Mouse (Mus musculus) heart, embryonic 16.5 days (tissue): ENCODE data around the gene Tbccd1. TPM values are rescaled to one million over a fixed set of nuclear protein-coding genes. Genes with fewer than 3 reads are reported as not detected.

ENCODE experiments used
- ATAC-seq: fragments of 200-750 bp; cut with Nextera tagmentation; replicated peaks from 2 replicates; pipeline ENCODE4 v1.8.0; 2017; ENCODE audit warnings: moderate number of reproducible peaks; ENCODE audit not compliant: insufficient read depth, low FRiP score; ENCODE audit errors: extremely low read depth
- H3K27ac ChIP-seq: fragments of 300-500 bp; sonication (generic); 2 replicates; pipeline ENCODE4 v1.5.1; 2014; ENCODE audit warnings: mild to moderate bottlenecking, low read length, control low read depth, moderate library complexity
- H3K27me3 ChIP-seq: fragments of 300-500 bp; sonication (generic); 2 replicates; pipeline ENCODE4 v1.6.1; 2014; ENCODE audit warnings: low read length, mixed read lengths; ENCODE audit not compliant: control insufficient read depth, insufficient read depth
- H3K36me3 ChIP-seq: fragments of 300-500 bp; sonication (generic); 2 replicates; pipeline ENCODE4 v1.6.1; 2014; ENCODE audit not compliant: control insufficient read depth, insufficient read depth
- H3K4me1 ChIP-seq: fragments of 300-500 bp; sonication (generic); 2 replicates; pipeline ENCODE4 v1.6.1; 2014; ENCODE audit warnings: low read length, mixed read lengths; ENCODE audit not compliant: control insufficient read depth, insufficient read depth
- H3K4me2 ChIP-seq: fragments of 300-500 bp; sonication (generic); 2 replicates; pipeline ENCODE4 v1.6.1; 2014; ENCODE audit warnings: low read depth, mild to moderate bottlenecking, control low read depth, low read length
- H3K4me3 ChIP-seq: fragments of 300-500 bp; sonication (generic); 2 replicates; pipeline ENCODE4 v1.5.1; 2014; ENCODE audit warnings: mild to moderate bottlenecking, control low read depth, low read length
- H3K9ac ChIP-seq: fragments of 300-500 bp; sonication (generic); 2 replicates; pipeline ENCODE4 v1.6.1; 2014; ENCODE audit warnings: low read length, control low read depth
- H3K9me3 ChIP-seq: fragments of 300-500 bp; sonication (generic); replicated peaks from 2 replicates; pipeline ENCODE4 v1.6.1; 2016; ENCODE audit warnings: low read length; ENCODE audit not compliant: control insufficient read depth
- WGBS: fragments of 180-500 bp; shearing (Covaris S2); extraction: QIAGEN DNeasy Blood & Tissue Kit; methylation state at CpG from one replicate; pipeline ENCODE4 v1.1.7; 2014; 5-methylcytosine and 5-hydroxymethylcytosine counted together
- polyA plus RNA-seq: library from polyadenylated mRNA; unstranded; fragments of >200 nt; fragmentation: Nextera tagmentation; extraction: Ambion mirVana; gene quantifications from 2 replicates; pipeline ENCODE4 v1.2.1, GENCODE M21; 2015

The Tbccd1 gene
- polyA plus RNA-seq, 1 experiment from 2014 or later, result 20.5 TPM

DNA sequence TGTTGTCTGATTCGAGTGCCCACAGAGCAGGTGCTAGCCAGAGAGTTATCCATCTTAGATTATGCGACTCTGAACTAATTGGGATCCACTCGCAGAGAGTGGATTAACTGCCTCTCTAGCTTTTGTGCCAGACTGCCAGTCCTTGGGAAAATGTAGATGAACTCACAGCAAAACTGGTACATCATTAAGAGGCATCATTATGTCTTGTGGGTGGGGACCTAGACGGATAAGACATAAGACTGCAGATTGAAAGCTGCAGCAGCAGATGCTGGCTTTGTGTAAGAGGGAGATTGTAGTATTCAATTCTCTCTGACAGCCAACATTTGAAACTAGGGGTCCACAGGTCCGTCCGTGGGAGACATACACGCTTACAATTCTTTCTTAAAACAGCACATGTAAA is 54.7 kb downstream of the Tbccd1 start:
- H3K4me1 ChIP-seq, result no peaks in the 10 kb centered on the region
- no peak overlapping the region for H3K4me2 ChIP-seq
- no peak overlapping the region for H3K9ac ChIP-seq
- H3K36me3 ChIP-seq, result no peaks in the 10 kb centered on the region
- WGBS, result 83% methylated on average over 7 of the region's 7 CpGs
- H3K27ac ChIP-seq, result no peak overlapping the region
- ATAC-seq, result no peak
- no peak overlapping the region for H3K4me3 ChIP-seq
- no peaks in the 10 kb centered on the region for H3K27me3 ChIP-seq
- H3K9me3 ChIP-seq, result no peaks in the 10 kb centered on the region

DNA sequence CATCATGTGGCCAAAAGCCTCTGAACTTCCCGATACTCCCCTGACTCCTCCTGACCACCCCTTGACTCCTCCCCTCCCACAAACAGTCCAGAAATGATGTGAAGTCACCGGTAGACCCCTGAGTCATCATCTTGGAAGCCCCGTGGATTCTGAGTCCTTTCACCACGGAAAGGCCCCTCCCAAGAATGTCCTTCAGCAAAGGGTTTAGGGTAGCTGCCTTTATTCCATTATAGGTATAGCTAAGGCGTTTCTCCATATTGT is 56.7 kb downstream of the Tbccd1 start:
- H3K36me3 ChIP-seq, result no peaks in the 10 kb centered on the region
- WGBS, result 59% methylated on average over 5 of the region's 5 CpGs

GRCm38 (mm10) chr16:22800026-22800848 is 57.2 kb downstream of the Tbccd1 start:
- no peaks in the 10 kb centered on the region for H3K9me3 ChIP-seq
- WGBS, result 67% methylated on average over 6 of the region's 6 CpGs
- no peaks in the 10 kb centered on the region for H3K36me3 ChIP-seq
- H3K27me3 ChIP-seq, result no peaks in the 10 kb centered on the region
- no peak for ATAC-seq
- H3K4me2 ChIP-seq, result no peak overlapping the region
- no peak overlapping the region for H3K27ac ChIP-seq
- no peaks in the 10 kb centered on the region for H3K4me1 ChIP-seq
- no peak overlapping the region for H3K4me3 ChIP-seq
- no peak overlapping the region for H3K9ac ChIP-seq

More for the DNA sequence above, 56.7 kb downstream of the Tbccd1 start:
- no peaks in the 10 kb centered on the region for H3K27me3 ChIP-seq
- H3K4me1 ChIP-seq, result no peaks in the 10 kb centered on the region
- no peak overlapping the region for H3K4me2 ChIP-seq
- no peak overlapping the region for H3K9ac ChIP-seq
- ATAC-seq, result no peak
- no peak overlapping the region for H3K4me3 ChIP-seq
- H3K9me3 ChIP-seq, result no peaks in the 10 kb centered on the region
- no peak overlapping the region for H3K27ac ChIP-seq

DNA sequence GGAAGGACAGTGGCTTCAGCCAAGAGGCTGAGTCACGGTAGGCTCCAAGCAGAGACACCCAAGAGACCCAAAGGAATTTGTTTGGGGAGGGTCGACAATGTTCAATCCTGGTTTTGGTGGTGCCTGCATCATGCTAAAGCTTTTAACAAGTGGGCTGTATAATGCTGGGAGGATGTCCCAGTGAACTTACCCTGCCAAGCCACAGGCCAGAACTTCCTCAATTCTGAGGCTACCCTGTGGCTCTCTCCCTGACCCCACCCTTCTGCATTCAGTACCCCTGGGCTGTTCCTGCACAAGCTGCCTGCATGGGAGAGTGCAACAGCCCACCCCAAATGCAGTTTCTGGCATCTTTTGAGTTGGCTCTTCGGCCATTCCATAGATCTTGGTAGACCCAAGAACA is 58.9 kb downstream of the Tbccd1 start:
- H3K4me2 ChIP-seq, result no peak overlapping the region
- WGBS, result 65% methylated on average over 3 of the region's 3 CpGs
- H3K4me1 ChIP-seq, result no peaks in the 10 kb centered on the region
- no peak overlapping the region for H3K4me3 ChIP-seq
- no peaks in the 10 kb centered on the region for H3K27me3 ChIP-seq
- no peak overlapping the region for H3K9ac ChIP-seq
- no peaks in the 10 kb centered on the region for H3K36me3 ChIP-seq
- no peak overlapping the region for H3K27ac ChIP-seq
- no peaks in the 10 kb centered on the region for H3K9me3 ChIP-seq
- ATAC-seq, result no peak

GRCm38 (mm10) chr16:22797521-22797920 is 59.9 kb downstream of the Tbccd1 start:
- H3K9ac ChIP-seq, result no peak overlapping the region
- H3K36me3 ChIP-seq, result no peaks in the 10 kb centered on the region
- H3K27ac ChIP-seq, result no peak overlapping the region
- no peak for ATAC-seq
- no peaks in the 10 kb centered on the region for H3K27me3 ChIP-seq
- no peak overlapping the region for H3K4me3 ChIP-seq
- no peaks in the 10 kb centered on the region for H3K9me3 ChIP-seq
- no peaks in the 10 kb centered on the region for H3K4me1 ChIP-seq
- WGBS, result 78% methylated on average over 5 of the region's 5 CpGs
- H3K4me2 ChIP-seq, result no peak overlapping the region

DNA sequence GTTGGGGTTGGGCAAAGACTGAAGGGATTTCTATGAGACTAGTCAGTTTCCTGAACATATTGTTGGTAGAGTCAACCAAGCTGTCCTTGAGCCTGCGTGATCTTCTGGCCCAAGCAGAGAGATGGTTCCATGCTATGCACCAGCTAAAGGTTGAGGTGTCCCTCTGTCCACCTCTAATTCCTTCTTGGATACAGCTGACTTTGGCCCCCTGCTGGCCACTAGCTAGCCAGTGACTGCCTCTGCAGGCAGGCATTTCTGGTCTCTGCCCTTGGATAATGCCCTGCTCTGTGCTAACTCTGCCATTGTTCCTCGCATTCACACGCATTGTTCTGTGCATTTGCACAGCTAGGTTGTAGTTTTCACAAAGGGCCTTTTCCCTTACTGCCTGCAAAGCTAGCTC is 62.0 kb downstream of the Tbccd1 start:
- H3K9me3 ChIP-seq, result no peaks in the 10 kb centered on the region
- H3K9ac ChIP-seq, result no peak overlapping the region
- H3K4me1 ChIP-seq, result no peaks in the 10 kb centered on the region
- H3K4me3 ChIP-seq, result no peak overlapping the region
- no peaks in the 10 kb centered on the region for H3K36me3 ChIP-seq
- no peaks in the 10 kb centered on the region for H3K27me3 ChIP-seq
- H3K27ac ChIP-seq, result no peak overlapping the region
- no peak overlapping the region for H3K4me2 ChIP-seq
- WGBS, result 79% methylated on average over 3 of the region's 3 CpGs
- no peak for ATAC-seq

GRCm38 (mm10) chr16:22791235-22791634 is 66.2 kb downstream of the Tbccd1 start:
- Histone ChIP-seq H3K4me3 (no peak overlapping the region), H3K4me1 (no peaks in the 10 kb centered on the region), H3K27me3 (no peaks in the 10 kb centered on the region), H3K9ac (no peak overlapping the region), H3K4me2 (no peak overlapping the region), H3K9me3 (no peaks in the 10 kb centered on the region), H3K36me3 (no peaks in the 10 kb centered on the region), H3K27ac (no peak overlapping the region)
- 19% methylated on average over 2 of the region's 2 CpGs for WGBS
- no peak for ATAC-seq

- H3K4me1 ChIP-seq, result no peaks in the 10 kb centered on the region
- no peaks in the 10 kb centered on the region for H3K36me3 ChIP-seq
- no peaks in the 10 kb centered on the region for H3K27me3 ChIP-seq
- H3K27ac ChIP-seq, result no peak overlapping the region
- no peak overlapping the region for H3K4me2 ChIP-seq
- H3K4me3 ChIP-seq, result no peak overlapping the region
- 52% methylated on average over 10 of the region's 10 CpGs for WGBS
- no peaks in the 10 kb centered on the region for H3K9me3 ChIP-seq
- H3K9ac ChIP-seq, result no peak overlapping the region
- ATAC-seq, result no peak
Measured at GRCm38 (mm10) chr16:22789908-22790367, 67.5 kb downstream of the Tbccd1 start.

GRCm38 (mm10) chr16:22782686-22783085 is 74.8 kb downstream of the Tbccd1 start:
- no peaks in the 10 kb centered on the region; the same call in 1 of the 2 replicates for H3K9me3 ChIP-seq
- WGBS, result 66% methylated on average over 5 of the region's 5 CpGs
- no peak for ATAC-seq
- no peak overlapping the region for H3K4me2 ChIP-seq
- no peak overlapping the region for H3K9ac ChIP-seq
- no peak overlapping the region for H3K27ac ChIP-seq
- no peaks in the 10 kb centered on the region for H3K4me1 ChIP-seq
- H3K4me3 ChIP-seq, result no peak overlapping the region
- H3K36me3 ChIP-seq, result no peaks in the 10 kb centered on the region
- H3K27me3 ChIP-seq, result no peaks in the 10 kb centered on the region
